Mouse (Mus musculus): ENCODE measurements around the gene Incenp. TPM values are rescaled to one million over a fixed set of nuclear protein-coding genes. Genes with fewer than 3 reads are reported as not detected.
"Not testable (repeated sequence)": the region's sequence is repeated elsewhere in the genome, so short reads cannot be mapped to it uniquely, and the experiment has no call there.

The Incenp gene
- polyA plus RNA-seq, 1 experiment from 2014 or later = 100 TPM

DNA sequence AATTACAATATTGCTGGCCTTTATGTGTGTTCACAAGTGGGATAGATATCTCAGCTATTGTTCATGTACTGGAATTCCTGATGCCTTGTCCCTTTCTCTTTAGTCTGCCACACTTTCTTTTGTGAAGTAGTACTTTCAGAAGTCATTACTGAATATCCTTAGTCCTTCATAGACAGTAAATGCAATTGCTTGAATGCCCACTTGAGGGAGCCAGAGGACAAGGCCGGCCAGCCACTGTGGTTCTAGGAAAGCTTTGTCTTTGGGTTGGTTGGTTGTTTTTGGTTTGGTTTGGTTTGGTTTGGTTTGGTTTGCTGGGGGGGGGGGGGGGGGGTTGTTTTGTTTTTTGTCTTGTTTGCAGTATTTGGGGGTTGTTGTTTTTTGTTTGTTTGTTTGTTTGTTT lies 16.6 kb upstream of the Incenp start:
- peak; percentile 67 for DNase-seq
- Histone ChIP-seq H3K4me3 (replicated peaks) (no peak overlapping the region), H3K4me2 (no peak overlapping the region), H3K27me3 (no peaks in the 10 kb centered on the region), H3K9me3 (replicated peaks) (no peaks in the 10 kb centered on the region), H3K9ac (no peak overlapping the region), H3K4me1 (replicated peaks) (peaks cover 31% of the 10 kb centered on the region), H3K27ac (no peak overlapping the region), H3K36me3 (no peaks in the 10 kb centered on the region)
- WGBS (ENCODE audit: insufficient replicate concordance) = 0% methylated on average over 1 of the region's 1 CpGs
- no peak for ATAC-seq (ENCODE audit: low read depth)

DNA sequence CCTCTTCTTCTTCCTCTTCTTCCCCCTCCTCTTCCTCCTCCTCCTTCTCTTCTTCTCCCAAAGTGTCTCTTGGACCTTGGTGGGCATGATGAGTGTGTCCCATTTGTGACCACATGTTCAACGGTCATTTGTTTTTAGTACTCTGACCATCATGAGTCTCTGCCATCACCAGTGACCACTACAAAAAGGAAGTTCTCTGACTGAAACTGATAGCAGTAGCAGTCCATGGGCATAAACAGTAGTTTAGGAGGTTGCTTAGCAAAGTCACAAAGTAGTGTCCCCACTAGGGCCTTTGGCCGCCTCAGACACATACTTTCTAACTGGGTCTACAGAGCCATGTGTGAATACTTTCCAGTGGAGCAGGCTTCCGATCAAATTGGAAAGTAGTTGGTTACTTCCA lies 15.0 kb upstream of the Incenp start:
- Histone ChIP-seq H3K9ac (no peak overlapping the region), H3K4me2 (no peak overlapping the region), H3K36me3 (no peaks in the 10 kb centered on the region), H3K4me1 (replicated peaks) (peaks cover 23% of the 10 kb centered on the region), H3K4me3 (replicated peaks) (no peak overlapping the region), H3K27me3 (no peaks in the 10 kb centered on the region), H3K9me3 (replicated peaks) (no peaks in the 10 kb centered on the region), H3K27ac (no peak overlapping the region)
- ATAC-seq (ENCODE audit: low read depth) (no peak), DNase-seq (no peak)
- WGBS (ENCODE audit: insufficient replicate concordance) = 63% methylated on average over 3 of the region's 3 CpGs

DNA sequence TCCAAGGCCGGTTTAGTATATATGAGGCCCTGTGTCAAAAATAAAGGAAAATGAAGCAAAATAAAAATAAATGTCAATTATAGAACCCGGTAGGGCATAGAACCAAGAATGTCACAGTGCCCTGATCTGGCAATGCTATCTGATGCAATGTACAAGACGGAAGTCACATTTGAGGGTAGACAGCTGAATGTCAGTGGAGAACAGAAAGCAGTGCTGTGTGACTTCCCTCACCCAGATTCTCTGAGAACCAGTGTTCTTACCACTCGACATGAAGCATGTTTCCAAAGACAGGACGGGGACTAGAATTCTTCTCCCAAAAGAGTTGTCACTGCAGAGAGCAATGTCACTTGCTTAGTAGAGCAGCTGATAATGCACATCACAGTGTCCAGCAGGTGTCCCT lies 14.4 kb upstream of the Incenp start:
- H3K4me1 ChIP-seq (replicated peaks) = peaks cover 21% of the 10 kb centered on the region
- no peak for ATAC-seq (ENCODE audit: low read depth)
- no peak overlapping the region for H3K9ac ChIP-seq
- 60% methylated on average over 5 of the region's 5 CpGs for WGBS (ENCODE audit: insufficient replicate concordance)
- H3K4me3 ChIP-seq (replicated peaks) = no peak overlapping the region
- no peak overlapping the region for H3K27ac ChIP-seq
- H3K4me2 ChIP-seq = no peak overlapping the region
- no peaks in the 10 kb centered on the region for H3K27me3 ChIP-seq
- no peaks in the 10 kb centered on the region for H3K36me3 ChIP-seq
- DNase-seq = no peak
- H3K9me3 ChIP-seq (replicated peaks) = no peaks in the 10 kb centered on the region

DNA sequence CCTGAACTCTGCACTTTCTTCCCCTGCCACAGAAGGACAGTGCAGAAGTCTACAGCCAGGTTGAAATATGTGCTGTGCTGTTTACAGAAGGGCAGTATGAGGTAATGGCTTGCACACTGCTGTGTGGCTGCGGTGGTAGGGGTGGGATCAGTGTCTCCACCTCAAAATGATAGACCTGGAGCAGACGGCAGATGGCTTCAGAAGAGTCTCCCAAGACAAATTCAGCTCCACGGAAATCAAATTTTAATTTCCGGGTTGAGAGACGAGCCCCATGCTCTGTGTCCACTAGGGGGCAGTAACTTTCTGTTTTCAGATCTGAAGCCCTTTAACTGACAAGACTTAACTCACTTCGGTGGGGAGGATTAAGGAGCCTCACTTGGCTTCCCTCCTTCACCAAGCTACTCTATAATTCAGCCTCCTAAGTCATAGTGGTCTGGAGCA lies 12.0 kb upstream of the Incenp start:
- H3K4me2 ChIP-seq = peak overlapping the region; percentile 17; the same call in 1 of the 2 replicates
- H3K4me1 ChIP-seq (replicated peaks) = peaks cover 3% of the 10 kb centered on the region; the same call in 1 of the 2 replicates
- H3K27me3 ChIP-seq = no peaks in the 10 kb centered on the region
- H3K9me3 ChIP-seq (replicated peaks) = no peaks in the 10 kb centered on the region
- WGBS (ENCODE audit: insufficient replicate concordance) = 9% methylated on average over 6 of the region's 6 CpGs
- H3K27ac ChIP-seq = no peak overlapping the region
- DNase-seq = peak; percentile 48
- H3K36me3 ChIP-seq = no peaks in the 10 kb centered on the region
- peak; percentile 48 for ATAC-seq (ENCODE audit: low read depth)
- no peak overlapping the region; the same call in 1 of the 2 replicates for H3K9ac ChIP-seq
- no peak overlapping the region for H3K4me3 ChIP-seq (replicated peaks)

DNA sequence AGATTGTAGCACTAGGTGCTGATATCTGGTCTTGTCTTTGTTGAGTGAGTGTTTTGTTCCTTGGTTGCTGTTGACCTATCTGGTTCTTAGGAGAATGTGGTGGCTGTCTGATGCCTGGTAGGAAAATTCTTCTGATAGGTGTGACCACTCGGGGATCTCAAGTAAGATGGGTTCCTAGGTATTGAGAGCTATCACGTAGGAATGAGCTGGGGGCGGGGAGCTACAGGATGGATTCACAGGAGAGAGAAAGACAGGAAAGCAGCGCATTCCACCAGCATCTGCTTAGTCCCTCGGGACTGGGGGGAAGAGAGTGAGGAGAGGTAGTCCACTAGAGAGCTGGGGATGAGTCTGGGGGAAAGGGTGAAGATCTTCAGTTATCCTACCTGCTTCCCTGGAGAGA lies 10.0 kb upstream of the Incenp start:
- H3K27ac ChIP-seq = no peak overlapping the region
- H3K9me3 ChIP-seq (replicated peaks) = no peaks in the 10 kb centered on the region
- DNase-seq (no peak), ATAC-seq (ENCODE audit: low read depth) (no peak)
- H3K4me2 ChIP-seq = no peak overlapping the region
- H3K27me3 ChIP-seq = no peaks in the 10 kb centered on the region
- H3K4me3 ChIP-seq (replicated peaks) = no peak overlapping the region
- WGBS (ENCODE audit: insufficient replicate concordance) = 70% methylated on average over 5 of the region's 5 CpGs
- H3K9ac ChIP-seq = no peak overlapping the region
- H3K36me3 ChIP-seq = no peaks in the 10 kb centered on the region
- peaks cover 3% of the 10 kb centered on the region; the same call in 1 of the 2 replicates for H3K4me1 ChIP-seq (replicated peaks)

DNA sequence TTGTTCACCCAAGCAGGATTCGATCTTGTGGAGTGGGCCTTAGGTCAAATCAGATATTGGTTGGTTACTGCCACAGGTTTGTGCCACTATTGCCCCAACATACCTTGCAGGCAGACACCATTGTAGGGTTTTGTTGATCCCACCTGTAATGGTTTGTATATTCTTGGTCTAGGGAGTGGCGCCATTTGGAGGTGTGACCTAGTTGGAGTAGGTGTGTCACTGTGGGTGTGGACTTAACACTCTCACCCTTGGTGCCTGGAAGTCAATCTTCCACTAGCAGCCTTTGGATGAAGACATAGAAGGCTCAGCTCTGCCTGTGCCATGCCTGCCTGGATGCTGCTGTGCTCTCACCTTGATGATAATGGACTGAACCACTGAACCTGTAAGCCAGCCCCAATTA lies 1.3 kb upstream of the Incenp start:
- Histone ChIP-seq H3K4me2 (peak overlapping the region; percentile 75), H3K36me3 (peaks cover 19% of the 10 kb centered on the region), H3K4me1 (replicated peaks) (peaks cover 44% of the 10 kb centered on the region), H3K27ac (peak overlapping the region; percentile 93), H3K4me3 (replicated peaks) (peak overlapping the region; percentile 94)
- H3K9me3 ChIP-seq (replicated peaks); ATAC-seq (ENCODE audit: low read depth); DNase-seq; H3K27me3 ChIP-seq; H3K9ac ChIP-seq: not testable (repeated sequence)
- 91% methylated on average over 2 of the region's 2 CpGs for WGBS (ENCODE audit: insufficient replicate concordance)

DNA sequence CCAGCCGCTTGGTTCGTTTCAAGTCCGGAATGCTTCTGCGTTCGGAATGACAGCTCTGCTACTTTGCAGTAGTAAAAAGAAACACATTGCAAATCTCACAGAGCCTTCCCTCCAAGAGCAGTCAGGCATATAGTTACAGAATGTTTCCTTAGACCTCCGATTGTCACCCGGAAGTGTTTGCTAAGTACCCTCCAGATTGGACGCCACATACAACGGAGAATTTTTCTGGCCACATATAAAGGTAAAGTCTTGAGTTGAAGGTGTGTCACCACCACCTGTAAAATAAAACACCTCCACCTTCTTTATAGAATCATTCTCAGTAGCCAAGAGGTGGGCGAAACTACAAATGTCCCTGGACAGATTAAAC lies 412 bp upstream of the Incenp start:
- peak; percentile 42 for ATAC-seq (ENCODE audit: low read depth)
- Histone ChIP-seq H3K27me3 (no peaks in the 10 kb centered on the region), H3K9ac (peak overlapping the region; percentile 74), H3K9me3 (replicated peaks) (no peaks in the 10 kb centered on the region), H3K36me3 (peaks cover 28% of the 10 kb centered on the region), H3K4me3 (replicated peaks) (peak overlapping the region; percentile 94), H3K4me1 (replicated peaks) (peaks cover 53% of the 10 kb centered on the region), H3K4me2 (peak overlapping the region; percentile 75), H3K27ac (peak overlapping the region; percentile 93)
- DNase-seq = no peak
- WGBS (ENCODE audit: insufficient replicate concordance) = 6% methylated on average over 10 of the region's 10 CpGs

DNA sequence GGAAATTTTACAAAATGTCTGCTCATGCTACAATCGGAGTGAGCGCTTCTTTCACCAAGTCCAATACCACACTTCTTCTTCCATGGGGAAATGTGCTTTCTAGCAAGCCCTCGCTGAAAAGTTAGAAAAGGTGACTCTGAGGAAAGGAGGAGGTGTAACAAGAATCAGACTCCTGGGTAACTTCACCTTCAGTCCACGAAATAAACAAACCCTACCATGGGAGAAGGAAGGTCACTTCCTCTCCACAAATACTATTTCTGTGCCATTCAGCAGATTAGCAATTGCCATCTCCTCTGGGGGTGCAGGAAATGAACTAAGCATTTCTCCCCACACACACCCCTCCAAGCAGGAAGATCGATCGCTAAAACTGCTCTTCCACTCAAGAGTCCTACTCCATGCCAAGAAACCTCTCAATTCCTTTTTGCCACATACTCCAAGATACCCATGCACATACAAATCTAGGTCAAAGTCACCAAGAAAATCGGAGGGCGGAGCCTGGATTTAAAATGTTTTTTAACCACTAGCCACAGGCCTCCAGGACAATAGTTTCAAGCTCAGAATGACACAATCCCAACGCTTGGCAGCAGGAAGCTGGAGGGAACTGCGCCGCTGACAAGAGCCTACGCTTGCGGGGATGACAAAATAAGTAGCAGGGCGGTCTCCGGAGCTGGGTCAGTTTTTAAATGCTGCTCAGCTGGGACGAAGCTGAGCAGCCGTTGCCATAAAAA lies 848 bp downstream of the Incenp start:
- ATAC-seq (ENCODE audit: low read depth) (peak; percentile 0; the same call in 1 of the 2 replicates), DNase-seq (no peak)
- 5% methylated on average over 17 of the region's 17 CpGs for WGBS (ENCODE audit: insufficient replicate concordance)
- H3K9ac ChIP-seq = peak overlapping the region; percentile 98
- H3K27me3 ChIP-seq = no peaks in the 10 kb centered on the region
- H3K9me3 ChIP-seq (replicated peaks) = no peaks in the 10 kb centered on the region
- H3K27ac ChIP-seq = peak overlapping the region; percentile 96
- peaks cover 41% of the 10 kb centered on the region for H3K36me3 ChIP-seq
- peaks cover 64% of the 10 kb centered on the region for H3K4me1 ChIP-seq (replicated peaks)
- H3K4me3 ChIP-seq (replicated peaks) = peak overlapping the region; percentile 94
- peak overlapping the region; percentile 81 for H3K4me2 ChIP-seq

DNA sequence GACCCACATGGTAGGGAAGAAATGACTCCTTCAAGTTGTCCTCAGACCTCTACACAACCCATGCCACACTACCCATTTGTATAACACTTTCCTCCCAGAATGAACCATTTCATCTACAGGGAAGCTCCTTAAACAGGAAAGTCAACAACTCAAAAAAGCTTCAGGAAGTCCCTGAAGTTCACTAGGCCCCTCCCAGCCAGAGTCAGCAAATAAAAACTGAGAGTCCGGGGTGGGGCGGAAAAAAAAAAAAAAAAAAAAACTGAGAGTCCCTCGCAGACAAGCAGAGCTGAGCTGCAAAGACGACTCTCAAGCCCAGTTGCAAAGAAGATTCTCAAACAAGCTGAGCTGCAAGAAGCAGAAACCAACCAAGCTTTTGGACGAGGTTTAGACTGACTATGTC lies 3.3 kb downstream of the Incenp start:
- DNase-seq = no peak
- 54% methylated on average over 5 of the region's 5 CpGs for WGBS (ENCODE audit: insufficient replicate concordance)
- no peak for ATAC-seq (ENCODE audit: low read depth)
- peak overlapping the region; percentile 81 for H3K4me2 ChIP-seq
- H3K36me3 ChIP-seq = peaks cover 65% of the 10 kb centered on the region
- H3K4me1 ChIP-seq (replicated peaks) = peaks cover 71% of the 10 kb centered on the region
- H3K27me3 ChIP-seq = no peaks in the 10 kb centered on the region
- peak overlapping the region; percentile 94 for H3K4me3 ChIP-seq (replicated peaks)
- H3K27ac ChIP-seq = peak overlapping the region; percentile 60; the same call in 1 of the 2 replicates
- peak overlapping the region; percentile 52 for H3K9ac ChIP-seq
- H3K9me3 ChIP-seq (replicated peaks) = no peaks in the 10 kb centered on the region

DNA sequence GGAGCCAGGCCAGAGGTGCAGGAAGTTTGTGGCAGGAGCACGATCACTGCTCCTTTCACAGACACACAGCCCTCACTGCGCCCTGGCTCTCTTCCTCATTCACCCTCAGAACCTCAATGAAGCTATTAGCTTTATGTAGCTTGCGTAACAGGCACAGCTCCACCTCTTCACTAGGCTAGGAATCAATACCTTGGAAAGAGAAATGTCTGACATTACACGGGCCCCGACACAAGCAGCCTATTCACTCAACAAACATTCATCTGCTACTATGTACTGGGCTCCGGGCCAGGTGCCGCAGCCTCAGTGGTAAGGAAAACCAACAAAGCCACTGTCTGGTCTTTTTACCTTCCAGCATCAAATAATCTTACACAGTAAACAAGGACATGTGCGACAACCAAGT lies 12.6 kb downstream of the Incenp start:
- peak; percentile 52 for ATAC-seq (ENCODE audit: low read depth)

DNA sequence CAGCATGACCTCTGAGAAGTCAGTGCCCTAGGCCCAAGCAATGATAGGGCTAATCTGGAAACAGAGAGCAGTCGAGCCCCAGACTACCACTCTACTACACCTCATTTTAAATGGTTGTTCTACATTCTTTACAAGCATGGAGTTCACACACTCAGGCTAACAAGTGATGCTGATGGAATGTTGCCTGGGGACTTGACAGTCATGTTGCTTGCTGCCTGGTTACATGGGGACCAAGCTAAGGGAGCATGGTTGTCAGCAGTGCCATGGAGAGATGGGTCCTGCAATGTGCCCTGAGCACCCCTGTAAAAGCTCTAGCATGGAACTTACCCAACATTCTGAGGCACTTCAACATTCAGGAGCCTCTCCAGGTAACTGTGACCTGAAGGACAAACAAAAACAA lies 13.0 kb downstream of the Incenp start:
- Histone ChIP-seq H3K4me3 (replicated peaks) (no peak overlapping the region), H3K9me3 (replicated peaks) (no peaks in the 10 kb centered on the region), H3K27me3 (no peaks in the 10 kb centered on the region), H3K4me1 (replicated peaks) (peaks cover 10% of the 10 kb centered on the region), H3K9ac (no peak overlapping the region), H3K36me3 (peaks cover 98% of the 10 kb centered on the region), H3K27ac (no peak overlapping the region), H3K4me2 (no peak overlapping the region)
- DNase-seq (no peak), ATAC-seq (ENCODE audit: low read depth) (no peak)
- WGBS (ENCODE audit: insufficient replicate concordance) = 60% methylated on average over 1 of the region's 1 CpGs

More for the DNA sequence above, 12.6 kb downstream of the Incenp start:
- Histone ChIP-seq H3K36me3 (peaks cover 98% of the 10 kb centered on the region), H3K4me2 (no peak overlapping the region), H3K9me3 (replicated peaks) (no peaks in the 10 kb centered on the region), H3K4me1 (replicated peaks) (peaks cover 11% of the 10 kb centered on the region), H3K27ac (no peak overlapping the region), H3K4me3 (replicated peaks) (no peak overlapping the region), H3K27me3 (no peaks in the 10 kb centered on the region), H3K9ac (no peak overlapping the region)
- 83% methylated on average over 8 of the region's 8 CpGs for WGBS (ENCODE audit: insufficient replicate concordance)
- DNase-seq = no peak

Data from liver, embryonic 13.5 days (tissue).